In the genomic region with DNA sequence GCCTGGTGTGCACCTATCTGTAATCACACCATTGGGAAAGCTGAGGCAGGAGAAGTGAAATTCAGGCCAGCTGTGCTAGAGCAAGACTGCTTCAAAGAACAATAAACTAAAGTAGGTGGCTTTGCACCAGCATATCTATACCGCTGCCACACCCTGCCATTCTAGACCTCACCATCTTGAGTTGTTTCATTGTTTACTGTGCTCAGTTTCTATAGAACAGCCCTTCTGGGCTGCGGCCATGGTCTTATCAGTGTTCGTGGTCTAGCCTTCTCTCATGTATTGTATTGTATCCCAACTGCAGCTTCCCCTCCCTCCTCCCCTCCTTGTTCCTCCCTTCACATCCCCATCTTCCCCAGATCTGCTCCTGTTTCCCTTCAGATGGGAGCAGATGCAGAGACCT, we compare ENCODE assay signal across 17 mouse cellular contexts.
"Had no signal": no experiment of that assay in that cellular context is flagged by ENCODE, and none has a peak within 500 bp of the region (broad histone marks: within the 10 kb centered on the region; RNA-seq: fewer than 3 reads in every experiment).

No protein-coding gene starts in this region.

- H3K4me3 ChIP-seq: intestine, embryonic 15.5 days; layer of hippocampus, adult 2 months; limb, embryonic 13.5 days; liver, embryonic 15.5 days; midbrain, embryonic 12.5 days; neural tube, embryonic 15.5 days; stomach, embryonic 15.5 days had no signal

- H3K27me3 ChIP-seq: intestine, embryonic 15.5 days; limb, embryonic 13.5 days; liver, embryonic 15.5 days; midbrain, embryonic 12.5 days; neural tube, embryonic 15.5 days; stomach, embryonic 15.5 days had no signal

- H3K9me3 ChIP-seq: intestine, embryonic 15.5 days; limb, embryonic 13.5 days; liver, embryonic 15.5 days; midbrain, embryonic 12.5 days; neural tube, embryonic 15.5 days; stomach, embryonic 15.5 days had no signal

- H3K27ac ChIP-seq: intestine, embryonic 15.5 days; layer of hippocampus, adult 2 months; limb, embryonic 13.5 days; liver, embryonic 15.5 days; midbrain, embryonic 12.5 days; neural tube, embryonic 15.5 days; stomach, embryonic 15.5 days had no signal

- ATAC-seq: intestine, embryonic 15.5 days had no signal

- H3K4me2 ChIP-seq: intestine, embryonic 15.5 days; limb, embryonic 13.5 days; liver, embryonic 15.5 days; lung, embryonic 14.5 days; midbrain, embryonic 12.5 days; stomach, embryonic 15.5 days had no signal

- H3K36me3 ChIP-seq: intestine, embryonic 15.5 days; limb, embryonic 13.5 days; liver, embryonic 15.5 days; midbrain, embryonic 12.5 days; neural tube, embryonic 15.5 days; stomach, embryonic 15.5 days had no signal

- H3K9ac ChIP-seq: intestine, embryonic 15.5 days; limb, embryonic 13.5 days; liver, embryonic 15.5 days; lung, embryonic 14.5 days; midbrain, embryonic 12.5 days; neural tube, embryonic 15.5 days; stomach, embryonic 15.5 days had no signal

- DNase-seq: kidney, adult 18-20 months; kidney, postnatal 10 days; kidney, postnatal 4 days; lung, embryonic 14.5 days; lung, postnatal 10 days; lung, postnatal 4 days; retina, postnatal 1 day; right cerebral cortex, postnatal 14 days; thymus, adult 18-20 months; thymus, postnatal 14 days had no signal
